Mouse (Mus musculus) monocyte, adult 5-6 weeks (primary cell): ENCODE measurements around the gene Iqcg. TPM values are rescaled to one million over a fixed set of nuclear protein-coding genes. Genes with fewer than 3 reads are reported as not detected.
"Not testable (repeated sequence)": the region's sequence is repeated elsewhere in the genome, so short reads cannot be mapped to it uniquely, and the experiment has no call there.

Experiments used
- ATAC-seq: fragments of 153-309, 156-312 bp; replicated peaks from 2 replicates; pipeline ENCODE4 v1.8.0; 2017; ENCODE audit warnings: mild to moderate bottlenecking; ENCODE audit not compliant: low TSS enrichment, insufficient number of reproducible peaks, severe bottlenecking, poor library complexity, low FRiP score
- total RNA-seq: library from RNA; stranded (forward); fragments of 200-1000, 200-491, 200-594 nt; gene quantifications from 3 replicates; pipeline ENCODE4 v1.2.3, GENCODE M21; 2017

The Iqcg gene
- total RNA-seq = 0.78 to 0.96 TPM (median 0.86 TPM) in 3 replicates

- ATAC-seq = peak; percentile 86
Measured at GRCm38 (mm10) chr16:33056095-33056785, at the start of gene Iqcg, which contains the start of gene Rpl35a. Iqcg (minus strand) TSS chr16:33056218. Rpl35a (plus strand) TSS chr16:33056453.

GRCm38 (mm10) chr16:33085666-33086065 lies 29.6 kb upstream of the Iqcg start:
- ATAC-seq = no peak

GRCm38 (mm10) chr16:33083996-33084395 lies 28.0 kb upstream of the Iqcg start:
- ATAC-seq = no peak

GRCm38 (mm10) chr16:33082951-33083350 lies 26.9 kb upstream of the Iqcg start:
- ATAC-seq = no peak

- ATAC-seq = peak; percentile 54; the same call in 1 of the 2 replicates
Measured at GRCm38 (mm10) chr16:33080063-33080462, 24.0 kb upstream of the Iqcg start.

- ATAC-seq = peak; percentile 64; the same call in 1 of the 2 replicates
Measured at GRCm38 (mm10) chr16:33077069-33077627, 21.1 kb upstream of the Iqcg start.

GRCm38 (mm10) chr16:33076078-33076477 lies 20.1 kb upstream of the Iqcg start:
- no peak for ATAC-seq

GRCm38 (mm10) chr16:33074967-33075366 lies 18.9 kb upstream of the Iqcg start:
- no peak for ATAC-seq

GRCm38 (mm10) chr16:33072871-33073557 lies 17.0 kb upstream of the Iqcg start:
- ATAC-seq = no peak

- no peak for ATAC-seq
Measured at GRCm38 (mm10) chr16:33070928-33071327, 14.9 kb upstream of the Iqcg start.

- no peak for ATAC-seq
Measured at GRCm38 (mm10) chr16:33064636-33065035, 8.6 kb upstream of the Iqcg start.

- no peak for ATAC-seq
Measured at GRCm38 (mm10) chr16:33063267-33063666, 7.2 kb upstream of the Iqcg start.

- no peak for ATAC-seq
Measured at GRCm38 (mm10) chr16:33062682-33063131, 6.7 kb upstream of the Iqcg start.

- ATAC-seq = peak; percentile 87
Measured at GRCm38 (mm10) chr16:33062024-33062681, 6.1 kb upstream of the Iqcg start, which contains the start of gene Lmln. Lmln (plus strand) TSS chr16:33062521.

- ATAC-seq = no peak
Measured at GRCm38 (mm10) chr16:33061400-33061799, 5.4 kb upstream of the Iqcg start.

- no peak for ATAC-seq
Measured at GRCm38 (mm10) chr16:33060926-33061325, 4.9 kb upstream of the Iqcg start.

- ATAC-seq = no peak
Measured at GRCm38 (mm10) chr16:33059471-33059870, 3.5 kb upstream of the Iqcg start.

GRCm38 (mm10) chr16:33058656-33059055 lies 2.6 kb upstream of the Iqcg start:
- ATAC-seq = not testable (repeated sequence)

GRCm38 (mm10) chr16:33058033-33058432 lies 2.0 kb upstream of the Iqcg start:
- no peak for ATAC-seq
